Mouse (Mus musculus): Measurements from ENCODE around the gene Cnpy2. TPM values are rescaled to one million over a fixed set of nuclear protein-coding genes. Genes with fewer than 3 reads are reported as not detected.
"Not testable (repeated sequence)": the region's sequence is repeated elsewhere in the genome, so short reads cannot be mapped to it uniquely, and the experiment has no call there.

Gene Cnpy2
- polyA plus RNA-seq (2017; shearing (Covaris generic)) = 100 to 1,000 TPM; 116 to 120 TPM

GRCm38 (mm10) chr10:128322141-128323108, at the start of gene Cnpy2:
Gene Cnpy2 (plus strand): TSS chr10:128322459.
- ATAC-seq = peak; percentile 78

GRCm38 (mm10) chr10:128272819-128273439, 49.3 kb upstream of the Cnpy2 start:
- not testable (repeated sequence) for ATAC-seq

- not testable (repeated sequence) for ATAC-seq
Measured at GRCm38 (mm10) chr10:128275374-128275773, 46.9 kb upstream of the Cnpy2 start.

- ATAC-seq = no peak
Measured at GRCm38 (mm10) chr10:128278158-128278557, 44.1 kb upstream of the Cnpy2 start.

- no peak for ATAC-seq
Measured at GRCm38 (mm10) chr10:128280943-128281342, 41.3 kb upstream of the Cnpy2 start.

- ATAC-seq = no peak
Measured at GRCm38 (mm10) chr10:128281682-128282081, 40.6 kb upstream of the Cnpy2 start.

- no peak for ATAC-seq
Measured at GRCm38 (mm10) chr10:128282886-128283450, 39.3 kb upstream of the Cnpy2 start.

GRCm38 (mm10) chr10:128283604-128284579, 38.4 kb upstream of the Cnpy2 start:
- peak; percentile 43 for ATAC-seq

GRCm38 (mm10) chr10:128290594-128290993, 31.7 kb upstream of the Cnpy2 start:
- ATAC-seq = not testable (repeated sequence)

GRCm38 (mm10) chr10:128296370-128297090, 25.7 kb upstream of the Cnpy2 start:
- ATAC-seq = no peak

- no peak for ATAC-seq
Measured at GRCm38 (mm10) chr10:128297221-128297620, 25.0 kb upstream of the Cnpy2 start.

- ATAC-seq = no peak
Measured at GRCm38 (mm10) chr10:128297622-128298021, 24.6 kb upstream of the Cnpy2 start.

- no peak for ATAC-seq
Measured at GRCm38 (mm10) chr10:128298243-128298642, 24.0 kb upstream of the Cnpy2 start.

GRCm38 (mm10) chr10:128298702-128299171, 23.5 kb upstream of the Cnpy2 start, which contains the start of gene Il23a:
Gene Il23a (minus strand): TSS chr10:128298752.
- no peak for ATAC-seq

- no peak for ATAC-seq
Measured at GRCm38 (mm10) chr10:128302357-128302756, 19.9 kb upstream of the Cnpy2 start.

GRCm38 (mm10) chr10:128302785-128303125, 19.5 kb upstream of the Cnpy2 start:
- peak; percentile 1 for ATAC-seq

- ATAC-seq = peak; percentile 99
Measured at GRCm38 (mm10) chr10:128303126-128304021, 18.9 kb upstream of the Cnpy2 start, which contains the start of gene Pan2. Gene Pan2 (plus strand): TSS chr10:128303335.

GRCm38 (mm10) chr10:128309654-128310053, 12.6 kb upstream of the Cnpy2 start:
- ATAC-seq = no peak

- ATAC-seq = no peak
Measured at GRCm38 (mm10) chr10:128310177-128310576, 12.1 kb upstream of the Cnpy2 start.

- ATAC-seq = no peak
Measured at GRCm38 (mm10) chr10:128310902-128311301, 11.4 kb upstream of the Cnpy2 start.

Data from CD4-positive, CD25-positive, alpha-beta regulatory T cell, adult 4 months (primary cell).